Mouse (Mus musculus): ENCODE measurements at regions not wholly inside any gene's neighbourhood (a gene's known extent, or its start where the extent isn't known, plus 50 kb on each side); places are given as distances from the start of the nearest gene placed in this dataset.
A peak's percentile ranks its signal among the peaks of the same experiment; 100 is the strongest.
"Not testable (repeated sequence)": the region's sequence is repeated elsewhere in the genome, so short reads cannot be mapped to it uniquely, and the experiment has no call there.

- peak; percentile 44 for DNase-seq
These were observed 136.6 kb upstream of the Rps6ka3 start for GRCm38 (mm10) chrX:159073533-159073932.

- DNase-seq: no peak
These were observed 129.6 kb upstream of the Rps6ka3 start for GRCm38 (mm10) chrX:159080508-159080907.

GRCm38 (mm10) chrX:159110651-159111050 is 99.5 kb upstream of the Rps6ka3 start:
- not testable (repeated sequence) for DNase-seq

- no peak for DNase-seq
These were observed 93.9 kb upstream of the Rps6ka3 start for GRCm38 (mm10) chrX:159116210-159116609.

GRCm38 (mm10) chrX:159140554-159140953 is 69.6 kb upstream of the Rps6ka3 start:
- no peak for DNase-seq

GRCm38 (mm10) chrX:159143278-159143677 is 66.8 kb upstream of the Rps6ka3 start:
- no peak for DNase-seq

GRCm38 (mm10) chrX:159144674-159145073 is 65.4 kb upstream of the Rps6ka3 start:
- no peak for DNase-seq

GRCm38 (mm10) chrX:159145212-159145611 is 64.9 kb upstream of the Rps6ka3 start:
- DNase-seq: no peak

- DNase-seq: no peak
These were observed 54.3 kb upstream of the Rps6ka3 start for GRCm38 (mm10) chrX:159155786-159156185.

GRCm38 (mm10) chrX:159156976-159157375 is 53.1 kb upstream of the Rps6ka3 start:
- DNase-seq: no peak

- DNase-seq: no peak
These were observed 50.4 kb upstream of the Rps6ka3 start for GRCm38 (mm10) chrX:159159727-159160126.

All from cerebellum, adult 8-10 months (tissue).